Mouse (Mus musculus): ENCODE results near the gene Gm47969. TPM values are rescaled to one million over a fixed set of nuclear protein-coding genes. Genes with fewer than 3 reads are reported as not detected.

Gm47969 gene
- polyA plus RNA-seq, 1 experiment from 2014 or later = not detected

GRCm38 (mm10) chr1:83066577-83066976 is 21.8 kb downstream of the Gm47969 start:
- Histone ChIP-seq H3K4me1 (ENCODE audit: control insufficient read depth, insufficient read depth, low read depth, low read length) (no peaks in the 10 kb centered on the region), H3K36me3 (ENCODE audit: control insufficient read depth, insufficient read depth, low read length) (no peaks in the 10 kb centered on the region), H3K27me3 (replicated peaks; ENCODE audit: control insufficient read depth, insufficient read depth, low read length) (no peaks in the 10 kb centered on the region), H3K27ac (ENCODE audit: low read depth, low read length) (no peak overlapping the region), H3K9ac (ENCODE audit: low read depth, low read length) (no peak overlapping the region), H3K4me3 (ENCODE audit: low read length) (no peak overlapping the region), H3K9me3 (ENCODE audit: control insufficient read depth, low read length) (no peaks in the 10 kb centered on the region), H3K4me2 (ENCODE audit: low read length) (no peak overlapping the region)
- no peak for ATAC-seq
- 88% methylated on average over 4 of the region's 4 CpGs for WGBS

- no peak overlapping the region for H3K4me3 ChIP-seq (ENCODE audit: low read length)
- no peaks in the 10 kb centered on the region for H3K4me1 ChIP-seq (ENCODE audit: control insufficient read depth, insufficient read depth, low read depth, low read length)
- no peak for ATAC-seq
- H3K27me3 ChIP-seq (replicated peaks; ENCODE audit: control insufficient read depth, insufficient read depth, low read length) = no peaks in the 10 kb centered on the region
- no peak overlapping the region for H3K4me2 ChIP-seq (ENCODE audit: low read length)
- no peaks in the 10 kb centered on the region for H3K36me3 ChIP-seq (ENCODE audit: control insufficient read depth, insufficient read depth, low read length)
- H3K27ac ChIP-seq (ENCODE audit: low read depth, low read length) = no peak overlapping the region
- no peaks in the 10 kb centered on the region for H3K9me3 ChIP-seq (ENCODE audit: control insufficient read depth, low read length)
- 84% methylated on average over 10 of the region's 10 CpGs for WGBS
- no peak overlapping the region for H3K9ac ChIP-seq (ENCODE audit: low read depth, low read length)
These were observed 22.5 kb downstream of the Gm47969 start for GRCm38 (mm10) chr1:83067205-83067604.

GRCm38 (mm10) chr1:83075526-83076189 is 30.9 kb downstream of the Gm47969 start:
- Histone ChIP-seq H3K9me3 (ENCODE audit: control insufficient read depth, low read length) (no peaks in the 10 kb centered on the region), H3K4me1 (ENCODE audit: control insufficient read depth, insufficient read depth, low read depth, low read length) (no peaks in the 10 kb centered on the region), H3K27me3 (replicated peaks; ENCODE audit: control insufficient read depth, insufficient read depth, low read length) (no peaks in the 10 kb centered on the region), H3K36me3 (ENCODE audit: control insufficient read depth, insufficient read depth, low read length) (no peaks in the 10 kb centered on the region), H3K4me2 (ENCODE audit: low read length) (peak overlapping the region; percentile 55), H3K4me3 (ENCODE audit: low read length) (peak overlapping the region; percentile 37), H3K9ac (ENCODE audit: low read depth, low read length) (peak overlapping the region; percentile 45), H3K27ac (ENCODE audit: low read depth, low read length) (no peak overlapping the region)
- peak; percentile 65 for ATAC-seq
- WGBS = 33% methylated on average over 15 of the region's 15 CpGs

- Histone ChIP-seq H3K27ac (ENCODE audit: low read depth, low read length) (no peak overlapping the region), H3K4me1 (ENCODE audit: control insufficient read depth, insufficient read depth, low read depth, low read length) (no peaks in the 10 kb centered on the region), H3K9ac (ENCODE audit: low read depth, low read length) (peak overlapping the region; percentile 45), H3K4me2 (ENCODE audit: low read length) (peak overlapping the region; percentile 55), H3K4me3 (ENCODE audit: low read length) (peak overlapping the region; percentile 37), H3K36me3 (ENCODE audit: control insufficient read depth, insufficient read depth, low read length) (no peaks in the 10 kb centered on the region), H3K27me3 (replicated peaks; ENCODE audit: control insufficient read depth, insufficient read depth, low read length) (no peaks in the 10 kb centered on the region), H3K9me3 (ENCODE audit: control insufficient read depth, low read length) (no peaks in the 10 kb centered on the region)
- ATAC-seq = peak; percentile 96
- WGBS = 42% methylated on average over 11 of the region's 11 CpGs
These were observed 31.6 kb downstream of the Gm47969 start for GRCm38 (mm10) chr1:83076190-83076917.

- no peaks in the 10 kb centered on the region for H3K36me3 ChIP-seq (ENCODE audit: control insufficient read depth, insufficient read depth, low read length)
- no peak overlapping the region for H3K4me2 ChIP-seq (ENCODE audit: low read length)
- no peaks in the 10 kb centered on the region for H3K27me3 ChIP-seq (replicated peaks; ENCODE audit: control insufficient read depth, insufficient read depth, low read length)
- 84% methylated on average over 6 of the region's 6 CpGs for WGBS
- H3K27ac ChIP-seq (ENCODE audit: low read depth, low read length) = no peak overlapping the region
- no peaks in the 10 kb centered on the region for H3K9me3 ChIP-seq (ENCODE audit: control insufficient read depth, low read length)
- no peak overlapping the region for H3K9ac ChIP-seq (ENCODE audit: low read depth, low read length)
- no peak for ATAC-seq
- H3K4me3 ChIP-seq (ENCODE audit: low read length) = no peak overlapping the region
- no peaks in the 10 kb centered on the region for H3K4me1 ChIP-seq (ENCODE audit: control insufficient read depth, insufficient read depth, low read depth, low read length)
These were observed 32.3 kb downstream of the Gm47969 start for GRCm38 (mm10) chr1:83077016-83077415.

- Histone ChIP-seq H3K4me3 (ENCODE audit: low read length) (no peak overlapping the region), H3K4me1 (ENCODE audit: control insufficient read depth, insufficient read depth, low read depth, low read length) (no peaks in the 10 kb centered on the region), H3K27me3 (replicated peaks; ENCODE audit: control insufficient read depth, insufficient read depth, low read length) (no peaks in the 10 kb centered on the region), H3K9me3 (ENCODE audit: control insufficient read depth, low read length) (no peaks in the 10 kb centered on the region), H3K36me3 (ENCODE audit: control insufficient read depth, insufficient read depth, low read length) (no peaks in the 10 kb centered on the region), H3K27ac (ENCODE audit: low read depth, low read length) (no peak overlapping the region), H3K9ac (ENCODE audit: low read depth, low read length) (no peak overlapping the region), H3K4me2 (ENCODE audit: low read length) (no peak overlapping the region)
- no peak for ATAC-seq
- 94% methylated on average over 2 of the region's 2 CpGs for WGBS
These were observed 40.1 kb downstream of the Gm47969 start for GRCm38 (mm10) chr1:83084790-83085189.

- WGBS = 81% methylated on average over 3 of the region's 3 CpGs
- Histone ChIP-seq H3K36me3 (ENCODE audit: control insufficient read depth, insufficient read depth, low read length) (no peaks in the 10 kb centered on the region), H3K9ac (ENCODE audit: low read depth, low read length) (no peak overlapping the region), H3K27me3 (replicated peaks; ENCODE audit: control insufficient read depth, insufficient read depth, low read length) (no peaks in the 10 kb centered on the region), H3K27ac (ENCODE audit: low read depth, low read length) (no peak overlapping the region), H3K4me2 (ENCODE audit: low read length) (no peak overlapping the region), H3K4me3 (ENCODE audit: low read length) (no peak overlapping the region), H3K9me3 (ENCODE audit: control insufficient read depth, low read length) (no peaks in the 10 kb centered on the region), H3K4me1 (ENCODE audit: control insufficient read depth, insufficient read depth, low read depth, low read length) (no peaks in the 10 kb centered on the region)
- ATAC-seq = no peak
These were observed 46.5 kb downstream of the Gm47969 start for GRCm38 (mm10) chr1:83091268-83091667.

Other genes starting within 250 kb of the Gm47969 start
- gene Agfg1, start 205.4 kb upstream of the Gm47969 start, polyA plus RNA-seq (2015; fragmentation: Nextera tagmentation; extraction: Ambion mirVana) = 23.9 and 27.7 TPM in 2 replicates
- 0.20 TPM in 1 of 2 replicates, not detected in the other for gene A030005L19Rik, start 131.6 kb upstream of the Gm47969 start, polyA plus RNA-seq (2015; fragmentation: Nextera tagmentation; extraction: Ambion mirVana)
- not detected in 2 replicates for gene A030014E15Rik, start 120.0 kb upstream of the Gm47969 start, polyA plus RNA-seq (2015; fragmentation: Nextera tagmentation; extraction: Ambion mirVana)
- not detected in 2 replicates for gene Gm6217, start 113.5 kb upstream of the Gm47969 start, polyA plus RNA-seq (2015; fragmentation: Nextera tagmentation; extraction: Ambion mirVana)
- not detected in 2 replicates for gene A030003K21Rik, start 101.5 kb upstream of the Gm47969 start, polyA plus RNA-seq (2015; fragmentation: Nextera tagmentation; extraction: Ambion mirVana)
- not detected in 2 replicates for gene Gm7544, start 88.9 kb upstream of the Gm47969 start, polyA plus RNA-seq (2015; fragmentation: Nextera tagmentation; extraction: Ambion mirVana)
- not detected in 2 replicates for gene Gm47955, start 84.6 kb upstream of the Gm47969 start, polyA plus RNA-seq (2015; fragmentation: Nextera tagmentation; extraction: Ambion mirVana)
- gene Gm47959, start 44.4 kb upstream of the Gm47969 start, polyA plus RNA-seq (2015; fragmentation: Nextera tagmentation; extraction: Ambion mirVana) = not detected in 2 replicates
- gene Slc19a3, start 6.5 kb upstream of the Gm47969 start, polyA plus RNA-seq (2015; fragmentation: Nextera tagmentation; extraction: Ambion mirVana) = 0.75 and 1.6 TPM in 2 replicates
- gene Krtap28-10, start 2.5 kb upstream of the Gm47969 start, polyA plus RNA-seq (2015; fragmentation: Nextera tagmentation; extraction: Ambion mirVana) = not detected in 2 replicates
- not detected in 2 replicates for gene A030005K14Rik, start 14.4 kb downstream of the Gm47969 start, polyA plus RNA-seq (2015; fragmentation: Nextera tagmentation; extraction: Ambion mirVana)
- not detected in 2 replicates for gene Krtap28-13, start 16.0 kb downstream of the Gm47969 start, polyA plus RNA-seq (2015; fragmentation: Nextera tagmentation; extraction: Ambion mirVana)
- gene Ccl20, start 71.8 kb downstream of the Gm47969 start, polyA plus RNA-seq (2015; fragmentation: Nextera tagmentation; extraction: Ambion mirVana) = not detected in 2 replicates
- gene Daw1, start 114.8 kb downstream of the Gm47969 start, polyA plus RNA-seq (2015; fragmentation: Nextera tagmentation; extraction: Ambion mirVana) = 1.7 and 2.3 TPM in 2 replicates